Mouse (Mus musculus): Measurements from ENCODE around the gene Ctbp2. TPM values are rescaled to one million over a fixed set of nuclear protein-coding genes. Genes with fewer than 3 reads are reported as not detected.

Gene Ctbp2
- polyA plus RNA-seq, 1 experiment = not detected

DNA sequence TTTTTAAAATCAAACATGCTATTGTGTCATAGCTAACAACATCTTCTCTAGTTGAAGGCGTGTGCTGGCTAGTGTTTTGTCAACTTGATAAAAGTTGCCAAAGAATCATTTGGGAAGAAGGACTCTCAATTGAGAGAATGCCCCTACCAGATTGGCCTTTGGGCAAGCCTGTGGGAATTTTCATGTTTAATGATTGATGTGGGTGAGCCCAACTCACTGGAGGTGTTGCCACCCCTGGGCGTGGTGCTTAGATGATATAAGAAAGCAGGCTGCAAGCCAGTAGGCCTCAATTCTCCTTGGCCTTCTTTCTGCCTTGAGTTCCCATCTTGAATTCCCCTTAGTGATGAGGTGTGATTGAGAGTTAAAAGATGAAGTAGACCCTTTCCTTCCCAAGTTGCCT, 146.2 kb downstream of the Ctbp2 start:
- no peak for TF ChIP-seq CTCF (IDR thresholded peaks at IDR 0.05; ENCODE audit: insufficient read depth, low read depth, low read length)
- WGBS = 94% methylated on average over 2 of the region's 2 CpGs
- Histone ChIP-seq H3K4me3 (ENCODE audit: insufficient read depth, low read depth, low read length) (no peak overlapping the region), H3K4me1 (ENCODE audit: control insufficient read depth, insufficient read depth, low read length) (no peaks in the 10 kb centered on the region; the same call in 1 of the 2 replicates), H3K27ac (ENCODE audit: insufficient read depth, low read depth, low read length) (no peak overlapping the region)

DNA sequence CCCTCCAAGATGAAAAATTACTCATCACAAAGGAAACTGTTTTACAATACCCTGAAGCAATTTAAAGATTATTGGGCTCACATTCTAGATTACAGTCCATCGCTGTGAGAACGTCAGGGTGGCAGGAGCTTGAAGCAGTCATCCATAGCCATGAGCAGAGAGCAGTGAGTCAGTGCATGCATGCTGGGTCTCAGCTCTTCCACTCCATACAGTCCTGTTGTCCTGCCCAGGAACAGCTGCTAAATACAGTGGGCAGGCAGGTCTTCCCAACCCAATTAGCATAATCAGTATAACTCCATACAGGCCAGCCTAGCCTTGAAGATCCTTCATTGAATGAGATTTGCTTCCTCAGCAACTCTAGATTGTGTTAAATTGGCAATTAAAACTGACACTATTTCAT, 148.1 kb downstream of the Ctbp2 start:
- 48% methylated on average over 2 of the region's 2 CpGs for WGBS
- no peak overlapping the region for H3K27ac ChIP-seq (ENCODE audit: insufficient read depth, low read depth, low read length)
- TF ChIP-seq CTCF (IDR thresholded peaks at IDR 0.05; ENCODE audit: insufficient read depth, low read depth, low read length) (no peak), POLR2A (IDR thresholded peaks at IDR 0.05; ENCODE audit: insufficient read depth, low read depth, low read length) (no peak)
- H3K4me3 ChIP-seq (ENCODE audit: insufficient read depth, low read depth, low read length) = no peak overlapping the region
- no peaks in the 10 kb centered on the region for H3K4me1 ChIP-seq (ENCODE audit: control insufficient read depth, insufficient read depth, low read length)

DNA sequence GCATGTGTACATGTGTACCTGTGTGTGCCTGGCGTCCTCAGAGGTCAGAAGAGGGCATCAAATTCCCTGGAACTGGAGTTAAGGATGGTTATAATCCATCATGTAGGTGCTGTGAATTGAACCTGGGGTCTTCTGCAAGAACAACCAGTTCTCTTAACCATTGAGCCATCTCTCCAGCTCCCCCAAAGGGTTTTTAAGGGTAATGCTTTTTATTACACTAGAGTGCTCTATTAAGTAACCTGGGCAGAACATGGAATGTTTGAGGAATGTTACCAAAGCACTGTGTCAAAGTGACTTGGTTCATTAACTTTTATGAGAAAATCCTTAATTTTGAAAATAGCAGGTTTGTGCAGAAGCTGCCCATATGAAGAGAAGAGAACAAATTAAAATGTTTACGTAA, 152.1 kb downstream of the Ctbp2 start:
- no peaks in the 10 kb centered on the region for H3K4me1 ChIP-seq (ENCODE audit: control insufficient read depth, insufficient read depth, low read length)
- H3K27ac ChIP-seq (ENCODE audit: insufficient read depth, low read depth, low read length) = no peak overlapping the region
- no peak overlapping the region for H3K4me3 ChIP-seq (ENCODE audit: insufficient read depth, low read depth, low read length)
- TF ChIP-seq POLR2A (IDR thresholded peaks at IDR 0.05; ENCODE audit: insufficient read depth, low read depth, low read length) (no peak), CTCF (IDR thresholded peaks at IDR 0.05; ENCODE audit: insufficient read depth, low read depth, low read length) (no peak)
- 98% methylated on average over 2 of the region's 2 CpGs for WGBS

DNA sequence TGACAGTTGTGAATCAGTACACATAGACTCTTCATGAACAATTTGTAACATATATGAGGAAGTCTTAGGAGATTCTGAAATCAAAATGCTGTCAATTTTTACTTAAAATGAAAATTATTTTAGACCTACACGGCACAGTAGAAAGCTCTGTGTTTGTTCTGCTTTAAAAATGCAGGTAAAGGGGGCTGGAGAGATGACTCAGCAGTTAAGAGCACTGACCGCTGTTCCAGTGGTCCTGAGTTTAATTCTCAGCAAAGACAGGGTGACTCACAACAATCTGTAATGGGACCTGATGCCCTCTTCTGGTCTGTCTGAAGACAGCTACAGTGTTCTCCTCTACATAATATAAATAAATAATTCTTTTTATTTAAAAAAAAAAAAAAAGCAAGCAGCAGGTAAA, 158.4 kb downstream of the Ctbp2 start:
- no peaks in the 10 kb centered on the region for H3K4me1 ChIP-seq (ENCODE audit: control insufficient read depth, insufficient read depth, low read length)

DNA sequence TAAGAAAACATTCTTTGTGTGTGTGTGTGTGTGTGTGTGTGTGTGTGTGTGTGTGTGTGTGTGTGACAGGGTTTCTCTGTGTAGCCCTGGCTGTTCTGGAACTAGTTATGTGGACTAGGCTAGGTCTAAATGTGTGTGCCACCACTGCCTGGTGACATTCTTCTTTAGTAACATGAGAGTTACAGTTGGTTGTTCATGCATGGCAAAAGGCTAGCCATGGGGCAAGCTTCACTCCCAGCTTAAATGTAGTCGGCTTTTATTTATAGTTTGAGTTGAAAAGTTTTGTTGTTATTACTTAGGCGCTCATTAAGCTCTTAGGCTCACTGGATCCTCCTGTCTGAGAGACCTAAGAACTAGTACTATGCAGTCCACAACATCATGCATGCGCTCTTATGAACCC, 159.8 kb downstream of the Ctbp2 start:
- WGBS = 65% methylated on average over 3 of the region's 3 CpGs
- no peak for TF ChIP-seq CTCF (IDR thresholded peaks at IDR 0.05; ENCODE audit: insufficient read depth, low read depth, low read length)
- TF ChIP-seq POLR2A (IDR thresholded peaks at IDR 0.05; ENCODE audit: insufficient read depth, low read depth, low read length) = no peak
- no peaks in the 10 kb centered on the region for H3K4me1 ChIP-seq (ENCODE audit: control insufficient read depth, insufficient read depth, low read length)
- no peak overlapping the region for H3K27ac ChIP-seq (ENCODE audit: insufficient read depth, low read depth, low read length)
- no peak overlapping the region for H3K4me3 ChIP-seq (ENCODE audit: insufficient read depth, low read depth, low read length)

More for the DNA sequence above, 158.4 kb downstream of the Ctbp2 start:
- 83% methylated on average over 2 of the region's 2 CpGs for WGBS
- Histone ChIP-seq H3K4me3 (ENCODE audit: insufficient read depth, low read depth, low read length) (no peak overlapping the region), H3K27ac (ENCODE audit: insufficient read depth, low read depth, low read length) (no peak overlapping the region)
- no peak for TF ChIP-seq POLR2A (IDR thresholded peaks at IDR 0.05; ENCODE audit: insufficient read depth, low read depth, low read length)
- TF ChIP-seq CTCF (IDR thresholded peaks at IDR 0.05; ENCODE audit: insufficient read depth, low read depth, low read length) = no peak

DNA sequence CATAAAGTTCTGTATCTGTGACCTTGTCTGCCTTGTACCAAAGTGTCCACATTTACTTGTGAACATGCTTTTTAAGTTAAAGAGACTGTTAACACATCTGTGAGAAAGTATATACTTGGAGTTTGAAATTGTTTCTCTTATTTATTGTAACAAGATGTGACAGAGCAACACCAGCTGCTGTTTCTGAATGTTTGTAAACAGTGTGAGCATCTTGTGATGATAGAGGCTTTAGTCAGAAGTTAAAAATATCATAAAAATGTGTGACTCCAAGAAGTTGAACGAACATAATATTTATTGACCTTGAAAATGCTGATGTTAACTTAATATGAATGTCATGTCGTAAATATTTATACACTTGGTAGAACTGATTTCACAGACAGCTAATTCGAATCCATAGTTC, 173.5 kb downstream of the Ctbp2 start:
- WGBS = 78% methylated on average over 3 of the region's 3 CpGs
- TF ChIP-seq CTCF (IDR thresholded peaks at IDR 0.05; ENCODE audit: insufficient read depth, low read depth, low read length) (no peak), POLR2A (IDR thresholded peaks at IDR 0.05; ENCODE audit: insufficient read depth, low read depth, low read length) (no peak)
- no peak overlapping the region for H3K27ac ChIP-seq (ENCODE audit: insufficient read depth, low read depth, low read length)
- H3K4me1 ChIP-seq (ENCODE audit: control insufficient read depth, insufficient read depth, low read length) = peaks cover 3% of the 10 kb centered on the region
- H3K4me3 ChIP-seq (ENCODE audit: insufficient read depth, low read depth, low read length) = no peak overlapping the region

DNA sequence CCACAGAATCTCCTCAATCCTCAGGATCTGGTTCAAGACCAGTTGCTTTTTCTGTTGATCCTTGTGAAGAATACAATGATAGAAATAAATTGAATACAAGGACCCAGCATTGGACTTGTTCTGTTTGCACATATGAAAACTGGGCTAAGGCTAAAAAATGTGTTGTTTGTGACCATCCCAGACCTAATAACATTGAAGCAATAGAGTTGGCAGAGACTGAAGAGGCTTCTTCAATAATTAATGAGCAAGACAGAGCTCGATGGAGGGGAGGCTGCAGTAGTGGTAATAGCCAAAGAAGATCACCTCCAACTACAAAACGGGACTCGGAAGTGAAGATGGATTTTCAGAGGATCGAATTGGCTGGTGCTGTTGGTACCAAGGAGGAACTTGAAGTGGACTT, 174.2 kb downstream of the Ctbp2 start:
- H3K4me3 ChIP-seq (ENCODE audit: insufficient read depth, low read depth, low read length) = no peak overlapping the region
- 72% methylated on average over 4 of the region's 4 CpGs for WGBS
- peaks cover 3% of the 10 kb centered on the region for H3K4me1 ChIP-seq (ENCODE audit: control insufficient read depth, insufficient read depth, low read length)
- no peak overlapping the region for H3K27ac ChIP-seq (ENCODE audit: insufficient read depth, low read depth, low read length)
- TF ChIP-seq POLR2A (IDR thresholded peaks at IDR 0.05; ENCODE audit: insufficient read depth, low read depth, low read length) (no peak), CTCF (IDR thresholded peaks at IDR 0.05; ENCODE audit: insufficient read depth, low read depth, low read length) (no peak)

DNA sequence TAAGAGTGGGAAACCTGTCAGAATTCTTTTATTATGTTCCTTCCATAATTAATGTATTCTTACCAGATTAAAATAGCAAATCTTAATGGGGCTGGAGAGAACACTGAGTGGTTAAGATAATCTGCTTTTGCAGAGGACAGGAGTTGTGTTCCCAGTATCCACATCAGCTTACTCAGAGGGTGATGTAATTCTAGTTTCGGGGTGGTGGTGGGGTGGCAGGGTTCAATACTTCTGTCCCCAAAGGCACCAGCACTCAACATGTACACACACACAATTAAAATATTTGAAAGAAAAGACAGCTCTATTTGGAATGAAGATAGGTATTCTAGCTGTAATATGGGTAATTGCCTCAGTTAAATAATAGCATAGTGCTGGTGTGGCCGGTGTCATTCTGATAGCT, 183.6 kb downstream of the Ctbp2 start:
- WGBS = 49% methylated on average over 2 of the region's 2 CpGs
- no peak for TF ChIP-seq CTCF (IDR thresholded peaks at IDR 0.05; ENCODE audit: insufficient read depth, low read depth, low read length)
- no peak for TF ChIP-seq POLR2A (IDR thresholded peaks at IDR 0.05; ENCODE audit: insufficient read depth, low read depth, low read length)
- Histone ChIP-seq H3K4me1 (ENCODE audit: control insufficient read depth, insufficient read depth, low read length) (no peaks in the 10 kb centered on the region), H3K4me3 (ENCODE audit: insufficient read depth, low read depth, low read length) (no peak overlapping the region), H3K27ac (ENCODE audit: insufficient read depth, low read depth, low read length) (no peak overlapping the region)

DNA sequence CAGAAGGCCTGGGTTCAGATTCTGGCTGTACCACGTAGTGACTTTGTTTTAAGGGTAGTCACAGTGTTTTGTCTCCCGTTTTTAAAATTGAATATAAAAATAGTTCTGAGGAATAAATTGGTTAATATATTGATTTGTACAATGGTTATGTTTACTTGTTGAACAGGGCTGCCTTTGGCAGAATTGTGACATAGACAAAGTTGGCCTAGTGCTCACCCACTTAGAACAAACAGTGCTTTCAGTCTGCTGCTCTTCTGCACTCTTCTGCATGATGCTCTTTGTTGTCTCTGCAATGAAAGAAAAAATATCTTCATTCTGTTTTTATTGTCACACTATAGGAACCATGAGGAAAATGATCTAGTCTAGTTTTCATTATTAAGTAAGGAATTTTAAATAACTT, 185.0 kb downstream of the Ctbp2 start:
- Histone ChIP-seq H3K27ac (ENCODE audit: insufficient read depth, low read depth, low read length) (no peak overlapping the region), H3K4me3 (ENCODE audit: insufficient read depth, low read depth, low read length) (no peak overlapping the region), H3K4me1 (ENCODE audit: control insufficient read depth, insufficient read depth, low read length) (no peaks in the 10 kb centered on the region)
- no peak for TF ChIP-seq POLR2A (IDR thresholded peaks at IDR 0.05; ENCODE audit: insufficient read depth, low read depth, low read length)
- TF ChIP-seq CTCF (IDR thresholded peaks at IDR 0.05; ENCODE audit: insufficient read depth, low read depth, low read length) = no peak
- 86% methylated on average over 2 of the region's 2 CpGs for WGBS

Other genes starting within 250 kb of the Ctbp2 start
- not detected in 2 replicates for gene Zranb1, start 193.2 kb downstream of the Ctbp2 start, polyA plus RNA-seq (2012; ENCODE audit: insufficient read depth, insufficient read length, low replicate concordance, missing spikeins)
- gene Fgfr2, start 1.0 kb downstream of the Ctbp2 start, polyA plus RNA-seq (2012; ENCODE audit: insufficient read depth, insufficient read length, low replicate concordance, missing spikeins) = not detected in 2 replicates

Measured in olfactory bulb, adult 2 months (tissue).